Mouse (Mus musculus) cerebellum, adult 2 months (tissue): ENCODE data around the gene Dip2c. TPM values are rescaled to one million over a fixed set of nuclear protein-coding genes. Genes with fewer than 3 reads are reported as not detected.

Source experiments
- DNase-seq, 2 experiments: peaks; one replicate each; pipeline ENCODE4 v3.0.0; 2021
- H3K27ac ChIP-seq: fragments of 200-500 bp; 2 replicates; pipeline ENCODE4 v1.5.1; 2012; ENCODE audit warnings: low read length, control low read depth, inconsistent platforms; ENCODE audit not compliant: insufficient read depth
- H3K27me3 ChIP-seq: fragments of 200-500 bp; 2 replicates; pipeline ENCODE4 v1.6.1; 2012; ENCODE audit warnings: inconsistent platforms, mild to moderate bottlenecking, low read length, moderate library complexity; ENCODE audit not compliant: control insufficient read depth, insufficient read depth
- H3K4me1 ChIP-seq: fragments of 200-500 bp; 2 replicates; pipeline ENCODE4 v1.6.1; 2011; ENCODE audit warnings: low read length; ENCODE audit not compliant: control insufficient read depth, insufficient read depth
- H3K4me3 ChIP-seq: fragments of 200-500 bp; replicated peaks from 2 replicates; pipeline ENCODE3; 2011; ENCODE audit warnings: mild to moderate bottlenecking, low read depth, low read length, control low read depth; ENCODE audit not compliant: insufficient read depth
- CTCF ChIP-seq: fragments of 200-500 bp; IDR thresholded peaks from 2 replicates; pipeline ENCODE4 v1.5.1; 2011; ENCODE audit warnings: low read depth, mild to moderate bottlenecking, control low read depth, low read length, moderate library complexity, borderline replicate concordance; ENCODE audit not compliant: insufficient read depth
- POLR2A ChIP-seq: fragments of 200-500 bp; IDR thresholded peaks from 2 replicates; pipeline ENCODE4 v1.6.1; 2011; ENCODE audit warnings: low read length, control low read depth, borderline replicate concordance; ENCODE audit not compliant: insufficient read depth
- WGBS: fragments of 180-500 bp; shearing (Covaris S2); methylation state at CpG from one replicate; pipeline ENCODE4 v1.1.7; 2018; 5-methylcytosine and 5-hydroxymethylcytosine counted together
- polyA plus RNA-seq: library from polyadenylated mRNA; depleted of rRNA; stranded (reverse); fragments of >200 nt; gene quantifications from 2 replicates; pipeline ENCODE4 v1.2.3, GENCODE M21; 2012

Dip2c gene
- polyA plus RNA-seq, 1 experiment = 22.8 TPM

- TF ChIP-seq CTCF = no peak
- TF ChIP-seq POLR2A = no peak
- no peak overlapping the region for H3K27ac ChIP-seq
- H3K27me3 ChIP-seq = no peaks in the 10 kb centered on the region
- peaks cover 6% of the 10 kb centered on the region; the same call in 1 of the 2 replicates for H3K4me1 ChIP-seq
- 31% methylated on average over 4 of the region's 4 CpGs for WGBS
- peak in 1 of 2 experiments; percentile 26 for DNase-seq
- no peak overlapping the region for H3K4me3 ChIP-seq
Measured at GRCm38 (mm10) chr13:9426779-9427178, 150.5 kb downstream of the Dip2c start.

GRCm38 (mm10) chr13:9429884-9430283 is 153.6 kb downstream of the Dip2c start:
- Histone ChIP-seq H3K4me3 (no peak overlapping the region), H3K4me1 (peaks cover 6% of the 10 kb centered on the region; the same call in 1 of the 2 replicates), H3K27me3 (no peaks in the 10 kb centered on the region), H3K27ac (no peak overlapping the region)
- TF ChIP-seq CTCF (no peak), POLR2A (no peak)
- 92% methylated on average over 1 of the region's 1 CpGs for WGBS
- DNase-seq = no peak

- TF ChIP-seq POLR2A (no peak), CTCF (no peak)
- WGBS = 67% methylated on average over 2 of the region's 2 CpGs
- H3K4me1 ChIP-seq = peaks cover 6% of the 10 kb centered on the region; the same call in 1 of the 2 replicates
- no peaks in the 10 kb centered on the region for H3K27me3 ChIP-seq
- H3K4me3 ChIP-seq = no peak overlapping the region
- no peak overlapping the region for H3K27ac ChIP-seq
- DNase-seq = no peak
Measured at GRCm38 (mm10) chr13:9430724-9431123, 154.4 kb downstream of the Dip2c start.

GRCm38 (mm10) chr13:9431441-9431840 is 155.1 kb downstream of the Dip2c start:
- H3K4me1 ChIP-seq = peaks cover 6% of the 10 kb centered on the region; the same call in 1 of the 2 replicates
- no peaks in the 10 kb centered on the region for H3K27me3 ChIP-seq
- no peak for TF ChIP-seq CTCF
- TF ChIP-seq POLR2A = no peak
- no peak overlapping the region for H3K27ac ChIP-seq
- DNase-seq = no peak
- no peak overlapping the region for H3K4me3 ChIP-seq

- no peak overlapping the region for H3K4me3 ChIP-seq
- WGBS = 71% methylated on average over 4 of the region's 4 CpGs
- H3K27me3 ChIP-seq = no peaks in the 10 kb centered on the region
- TF ChIP-seq POLR2A (no peak), CTCF (no peak)
- peaks cover 7% of the 10 kb centered on the region; the same call in 1 of the 2 replicates for H3K4me1 ChIP-seq
- no peak for DNase-seq
- no peak overlapping the region for H3K27ac ChIP-seq
Measured at GRCm38 (mm10) chr13:9443066-9443465, 166.7 kb downstream of the Dip2c start.

GRCm38 (mm10) chr13:9445533-9446294 is 169.4 kb downstream of the Dip2c start:
- H3K4me1 ChIP-seq = peaks cover 7% of the 10 kb centered on the region; the same call in 1 of the 2 replicates
- no peaks in the 10 kb centered on the region for H3K27me3 ChIP-seq
- no peak overlapping the region for H3K4me3 ChIP-seq
- H3K27ac ChIP-seq = no peak overlapping the region
- 89% methylated on average over 6 of the region's 6 CpGs for WGBS
- TF ChIP-seq POLR2A (no peak), CTCF (no peak)
- no peak for DNase-seq

GRCm38 (mm10) chr13:9446448-9447115 is 170.3 kb downstream of the Dip2c start:
- TF ChIP-seq CTCF = no peak
- no peak for TF ChIP-seq POLR2A
- no peak overlapping the region for H3K27ac ChIP-seq
- WGBS = 49% methylated on average over 4 of the region's 4 CpGs
- no peak overlapping the region for H3K4me3 ChIP-seq
- DNase-seq = peak; percentile 39 to 56
- peaks cover 7% of the 10 kb centered on the region; the same call in 1 of the 2 replicates for H3K4me1 ChIP-seq
- H3K27me3 ChIP-seq = no peaks in the 10 kb centered on the region
